Mouse (Mus musculus) WW6 (cell line): ENCODE results near the gene Bcar1.

ENCODE experiments used
- DNase-seq: peaks from one replicate; pipeline ENCODE4 v3.0.0-alpha.2; 2013; ENCODE audit warnings: low read depth, low spot score

Bcar1 gene

GRCm38 (mm10) chr8:111739604-111740003 lies 4.0 kb downstream of the Bcar1 start:
- DNase-seq = peak; percentile 40

GRCm38 (mm10) chr8:111738867-111739266 lies 4.7 kb downstream of the Bcar1 start:
- DNase-seq = no peak

- DNase-seq = no peak
Observed at GRCm38 (mm10) chr8:111736321-111736720, 7.3 kb downstream of the Bcar1 start.

GRCm38 (mm10) chr8:111735791-111736190 lies 7.8 kb downstream of the Bcar1 start:
- no peak for DNase-seq

- DNase-seq = no peak
Observed at GRCm38 (mm10) chr8:111735335-111735761, 8.3 kb downstream of the Bcar1 start.

- DNase-seq = no peak
Observed at GRCm38 (mm10) chr8:111734244-111734960, 9.2 kb downstream of the Bcar1 start.

GRCm38 (mm10) chr8:111733581-111734243 lies 9.9 kb downstream of the Bcar1 start:
- no peak for DNase-seq

GRCm38 (mm10) chr8:111732406-111733085 lies 11.1 kb downstream of the Bcar1 start:
- no peak for DNase-seq

- DNase-seq = peak; percentile 61
Observed at GRCm38 (mm10) chr8:111732004-111732403, 11.6 kb downstream of the Bcar1 start.

- DNase-seq = no peak
Observed at GRCm38 (mm10) chr8:111731231-111731977, 12.2 kb downstream of the Bcar1 start.

GRCm38 (mm10) chr8:111729233-111730170 lies 14.1 kb downstream of the Bcar1 start:
- no peak for DNase-seq

- no peak for DNase-seq
Observed at GRCm38 (mm10) chr8:111728481-111728880, 15.1 kb downstream of the Bcar1 start.

- no peak for DNase-seq
Observed at GRCm38 (mm10) chr8:111727553-111727952, 16.1 kb downstream of the Bcar1 start.

- DNase-seq = no peak
Observed at GRCm38 (mm10) chr8:111726102-111726900, 17.3 kb downstream of the Bcar1 start.

GRCm38 (mm10) chr8:111725341-111725740 lies 18.3 kb downstream of the Bcar1 start:
- DNase-seq = no peak

- DNase-seq = no peak
Observed at GRCm38 (mm10) chr8:111720115-111720544, 23.5 kb downstream of the Bcar1 start.

- no peak for DNase-seq
Observed at GRCm38 (mm10) chr8:111718937-111719336, 24.7 kb downstream of the Bcar1 start.

GRCm38 (mm10) chr8:111717866-111718265 lies 25.7 kb downstream of the Bcar1 start:
- DNase-seq = no peak

- no peak for DNase-seq
Observed at GRCm38 (mm10) chr8:111717488-111717792, 26.2 kb downstream of the Bcar1 start.
